Mouse (Mus musculus): Measurements from ENCODE around the gene Capn10.

GRCm38 (mm10) chr1:92916725-92917124 lies 17.5 kb upstream of the Capn10 start:
- TF ChIP-seq CTCF (IDR thresholded peaks at IDR 0.05; ENCODE audit: low read depth, low read length) (no peak), POLR2A (IDR thresholded peaks at IDR 0.05; ENCODE audit: extremely low read depth, insufficient read depth, low read length) (no peak)

Measured in liver, adult 2 months (tissue).